Mouse (Mus musculus) heart, adult 2 months (tissue): ENCODE results near the gene Bspry. TPM values are rescaled to one million over a fixed set of nuclear protein-coding genes. Genes with fewer than 3 reads are reported as not detected.

Experiments
- DNase-seq, 2 experiments: peaks; one replicate each; pipeline ENCODE4 v3.0.0; 2021
- H3K27ac ChIP-seq: fragments of 200-600 bp; 2 replicates; pipeline ENCODE4 v1.8.1; 2022
- H3K27me3 ChIP-seq: fragments of 200-500 bp; 2 replicates; pipeline ENCODE4 v1.6.1; 2012; ENCODE audit warnings: mild to moderate bottlenecking, low read length, inconsistent platforms, mixed read lengths; ENCODE audit not compliant: control insufficient read depth, insufficient read depth
- H3K36me3 ChIP-seq: fragments of 200-500 bp; 2 replicates; pipeline ENCODE4 v1.6.1; 2012; ENCODE audit warnings: low read length, inconsistent platforms; ENCODE audit not compliant: control insufficient read depth, insufficient read depth
- H3K4me1 ChIP-seq: fragments of 200-500 bp; 2 replicates; pipeline ENCODE4 v1.6.1; 2011; ENCODE audit warnings: low read length; ENCODE audit not compliant: control insufficient read depth, insufficient read depth
- H3K4me3 ChIP-seq: fragments of 200-600 bp; 2 replicates; pipeline ENCODE4 v1.8.1; 2022
- H3K79me2 ChIP-seq: fragments of 200-500 bp; replicated peaks from 2 replicates; pipeline ENCODE4 v1.6.1; 2012; ENCODE audit warnings: mild to moderate bottlenecking, inconsistent platforms, low read length, moderate library complexity, mixed read lengths; ENCODE audit not compliant: control insufficient read depth, insufficient read depth
- H3K9ac ChIP-seq: fragments of 200-500 bp; 2 replicates; pipeline ENCODE4 v1.6.1; 2012; ENCODE audit warnings: low read depth, mild to moderate bottlenecking, control low read depth, inconsistent platforms, low read length, mixed read lengths
- CTCF ChIP-seq: fragments of 200-600 bp; IDR thresholded peaks from 2 replicates; pipeline ENCODE4 v1.8.1; 2022; ENCODE audit warnings: antibody characterized with exemption, mild to moderate bottlenecking, moderate library complexity
- EP300 ChIP-seq: fragments of 200-500 bp; IDR thresholded peaks from 2 replicates; pipeline ENCODE4 v1.6.1; 2011; ENCODE audit warnings: low read depth, low read length, control low read depth; ENCODE audit not compliant: insufficient read depth
- POLR2A ChIP-seq: fragments of 200-500 bp; IDR thresholded peaks from 2 replicates; pipeline ENCODE4 v1.6.1; 2011; ENCODE audit warnings: mild to moderate bottlenecking, low read depth, low read length, control low read depth; ENCODE audit not compliant: insufficient read depth
- WGBS: fragments of 180-500 bp; shearing (Covaris S2); methylation state at CpG from one replicate; pipeline ENCODE4 v1.1.7; 2018; 5-methylcytosine and 5-hydroxymethylcytosine counted together
- intact Hi-C: fragments of 180-260 bp; cut with DNase I; formaldehyde crosslinking; loops from one replicate; pipeline ENCODE4 v1.15.1; 2025
- polyA plus RNA-seq: library from polyadenylated mRNA; depleted of rRNA; stranded (reverse); fragments of >200 nt; gene quantifications from 2 replicates; pipeline ENCODE4 v1.2.3, GENCODE M21; 2012
- total RNA-seq, 2 experiments: library from RNA; stranded (reverse); gene quantifications; 2 replicates each; pipeline ENCODE4 v1.2.3; 2021

Bspry gene
- total and polyA plus RNA-seq, 3 experiments, result 0.09 to 1.2 (median 0.13) TPM

DNA sequence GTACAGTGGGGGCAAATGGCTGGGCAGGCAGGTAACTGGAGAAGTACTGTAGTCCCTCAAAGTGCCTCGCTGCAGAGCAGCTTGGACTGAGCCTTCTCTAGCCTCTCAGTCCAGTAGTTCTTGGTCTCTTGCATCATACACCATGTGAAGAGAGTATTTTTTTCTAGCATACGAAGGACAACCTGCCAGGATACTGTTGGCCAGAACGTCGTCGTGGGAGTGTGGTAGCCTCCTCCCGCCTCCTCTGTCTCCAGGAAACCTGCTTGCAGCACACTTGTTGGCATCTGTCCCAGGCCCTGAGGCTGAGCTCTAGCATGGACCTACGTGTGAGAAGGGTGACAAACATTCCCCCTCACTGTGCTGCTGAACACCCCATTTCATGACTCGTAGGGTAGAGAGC is 17.0 kb downstream of the Bspry start:
- TF ChIP-seq POLR2A, result no peak
- no peak for TF ChIP-seq EP300
- TF ChIP-seq CTCF, result no peak
- Histone ChIP-seq H3K9ac (no peak overlapping the region), H3K27me3 (no peaks in the 10 kb centered on the region), H3K79me2 (no peaks in the 10 kb centered on the region), H3K4me1 (peaks cover 6% of the 10 kb centered on the region; the same call in 1 of the 2 replicates), H3K4me3 (no peak overlapping the region), H3K27ac (no peak overlapping the region), H3K36me3 (no peaks in the 10 kb centered on the region)
- DNase-seq, result peak; percentile 45 to 63
- WGBS, result 15% methylated on average over 8 of the region's 8 CpGs
- intact Hi-C loops, result no loop called here

GRCm38 (mm10) chr4:62500799-62501198 is 20.9 kb downstream of the Bspry start:
- H3K9ac ChIP-seq, result no peak overlapping the region
- no peaks in the 10 kb centered on the region for H3K36me3 ChIP-seq
- TF ChIP-seq EP300 (no peak), CTCF (no peak), POLR2A (no peak)
- no peak overlapping the region for H3K4me3 ChIP-seq
- intact Hi-C loops, result loop anchor here (5.0 kb wide), 1 partner anchor 93 kb away; the partner anchor contains the start of genes Cdc26 and Prpf4
- 86% methylated on average over 4 of the region's 4 CpGs for WGBS
- no peak for DNase-seq
- H3K27me3 ChIP-seq, result no peaks in the 10 kb centered on the region
- H3K4me1 ChIP-seq, result peaks cover 8% of the 10 kb centered on the region; the same call in 1 of the 2 replicates
- no peaks in the 10 kb centered on the region for H3K79me2 ChIP-seq
- H3K27ac ChIP-seq, result no peak overlapping the region

- no peak for DNase-seq
- Histone ChIP-seq H3K27me3 (no peaks in the 10 kb centered on the region), H3K36me3 (no peaks in the 10 kb centered on the region), H3K4me1 (peaks cover 7% of the 10 kb centered on the region; the same call in 1 of the 2 replicates), H3K9ac (peak overlapping the region; percentile 66), H3K79me2 (no peaks in the 10 kb centered on the region), H3K4me3 (peak overlapping the region; percentile 78), H3K27ac (peak overlapping the region; percentile 76)
- WGBS, result 1% methylated on average over 7 of the region's 7 CpGs
- TF ChIP-seq CTCF (no peak), EP300 (no peak), POLR2A (no peak)
- intact Hi-C loops, result loop anchor here (5.0 kb wide), 1 partner anchor 94 kb away; the partner anchor contains the start of genes Cdc26 and Prpf4
These were observed 21.7 kb downstream of the Bspry start for GRCm38 (mm10) chr4:62501534-62501933.

DNA sequence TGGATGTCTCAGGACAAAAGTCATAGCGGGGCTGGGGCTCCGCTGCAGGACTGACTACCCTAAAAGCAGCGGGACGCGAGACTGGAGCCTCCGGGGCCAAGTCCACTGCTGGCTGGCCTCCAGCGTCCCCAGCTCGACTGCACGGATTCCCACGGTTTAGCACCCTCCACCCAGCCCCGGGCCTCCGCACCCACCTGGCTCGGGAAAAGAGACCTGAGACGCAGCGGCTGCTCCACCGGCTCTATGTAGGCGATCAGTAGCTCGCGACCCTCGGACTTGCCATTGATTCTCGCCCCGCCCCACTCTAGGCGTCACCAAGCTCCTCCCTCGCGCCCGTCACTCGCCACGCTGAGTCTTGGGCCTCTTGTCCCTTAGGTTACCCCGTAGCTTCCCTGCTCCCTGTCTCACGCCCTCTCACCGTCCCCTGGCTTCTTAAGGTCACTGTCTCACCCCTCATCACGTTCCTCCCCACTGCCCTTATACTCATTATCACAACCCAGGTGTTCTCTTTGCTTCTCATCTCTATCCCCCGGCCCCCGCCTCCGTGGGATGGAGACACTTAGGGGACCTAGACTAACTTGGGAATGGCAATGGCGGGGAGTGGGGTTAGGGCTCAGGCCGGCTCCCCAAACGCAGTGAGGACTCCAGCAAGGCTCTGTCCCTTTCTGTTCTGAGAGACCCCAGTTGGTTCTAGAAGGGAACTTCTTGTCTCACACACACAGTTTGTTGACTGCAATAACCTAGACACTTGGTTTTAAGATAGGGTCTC is 22.3 kb downstream of the Bspry start:
- peaks cover 4% of the 10 kb centered on the region; the same call in 1 of the 2 replicates for H3K4me1 ChIP-seq
- H3K79me2 ChIP-seq, result no peaks in the 10 kb centered on the region
- TF ChIP-seq EP300 (peak; percentile 65; the same call in 1 of the 2 replicates), CTCF (no peak), POLR2A (peak; percentile 95)
- no peaks in the 10 kb centered on the region for H3K36me3 ChIP-seq
- H3K27me3 ChIP-seq, result no peaks in the 10 kb centered on the region
- peak overlapping the region; percentile 78 for H3K4me3 ChIP-seq
- H3K27ac ChIP-seq, result peak overlapping the region; percentile 76
- DNase-seq, result peak; percentile 92 to 94
- WGBS, result 1% methylated on average over 38 of the region's 38 CpGs
- H3K9ac ChIP-seq, result peak overlapping the region; percentile 77
- intact Hi-C loops, result loop anchor here (2.0 to 5.0 kb wide), 2 partner anchors 15 to 95 kb away; partner anchors contain the start of genes Cdc26 and Prpf4

GRCm38 (mm10) chr4:62502969-62503368 is 23.1 kb downstream of the Bspry start:
- no peaks in the 10 kb centered on the region for H3K79me2 ChIP-seq
- no peak overlapping the region for H3K4me3 ChIP-seq
- H3K36me3 ChIP-seq, result no peaks in the 10 kb centered on the region
- H3K4me1 ChIP-seq, result peaks cover 4% of the 10 kb centered on the region; the same call in 1 of the 2 replicates
- intact Hi-C loops, result loop anchor here (2.0 to 5.0 kb wide), 2 partner anchors 14 to 96 kb away; partner anchors contain the start of genes Cdc26 and Prpf4
- no peak for DNase-seq
- H3K27ac ChIP-seq, result no peak overlapping the region; the same call in 1 of the 2 replicates
- no peaks in the 10 kb centered on the region for H3K27me3 ChIP-seq
- TF ChIP-seq EP300, result no peak
- TF ChIP-seq CTCF, result no peak
- TF ChIP-seq POLR2A, result no peak
- H3K9ac ChIP-seq, result no peak overlapping the region
- 59% methylated on average over 7 of the region's 7 CpGs for WGBS
